Comparison of ENCODE assay signal across 18 mouse cellular contexts in genomic region chr19:26564850-26565249, GRCm38 (mm10).
"Had no signal": no experiment of that assay in that cellular context is flagged by ENCODE, and none has a peak within 500 bp of the region (broad histone marks: within the 10 kb centered on the region; RNA-seq: fewer than 3 reads in every experiment).

No protein-coding gene starts in this region.

- DNase-seq: kidney, adult 18-20 months; kidney, postnatal 4 days; lung, adult 2 months; lung, postnatal 10 days; lung, postnatal 4 days; retina, postnatal 1 day; right cerebral cortex, postnatal 4 days; spleen, adult 18-20 months; thymus, adult 18-20 months; thymus, postnatal 14 days had no signal

- H3K36me3 ChIP-seq: limb, embryonic 10.5 days; liver, embryonic 15.5 days; midbrain, embryonic 12.5 days had no signal

- H3K4me1 ChIP-seq: liver, embryonic 15.5 days; midbrain, embryonic 12.5 days had no signal

- H3K27ac ChIP-seq: kidney, postnatal 0 days; layer of hippocampus, adult 2 months; left cerebral cortex, adult 2 months; limb, embryonic 10.5 days; liver, embryonic 15.5 days; midbrain, embryonic 12.5 days had no signal

- H3K4me2 ChIP-seq: liver, embryonic 11.5 days; liver, embryonic 15.5 days; midbrain, embryonic 12.5 days had no signal

- ATAC-seq: midbrain, embryonic 16.5 days had no signal

- H3K9ac ChIP-seq: liver, embryonic 15.5 days; midbrain, embryonic 12.5 days had no signal

- H3K9me3 ChIP-seq: limb, embryonic 10.5 days; liver, embryonic 15.5 days; midbrain, embryonic 12.5 days had no signal

- H3K4me3 ChIP-seq: layer of hippocampus, adult 2 months; left cerebral cortex, adult 2 months; limb, embryonic 10.5 days; liver, embryonic 15.5 days; midbrain, embryonic 12.5 days had no signal

- H3K27me3 ChIP-seq: liver, embryonic 15.5 days; midbrain, embryonic 12.5 days had no signal
